Mouse (Mus musculus) cerebral cortex, adult 2 months (tissue): ENCODE results near the gene Plbd2.

Source experiments
- WGBS: fragments of 180-500 bp; shearing (Covaris S2); methylation state at CpG from one replicate; pipeline ENCODE4 v1.1.7; 2018; 5-methylcytosine and 5-hydroxymethylcytosine counted together

The Plbd2 gene

GRCm38 (mm10) chr5:120503144-120503795 lies at the start of gene Plbd2:
Plbd2 (minus strand) TSS chr5:120503625.
- WGBS, result 1% methylated on average over 53 of the region's 55 CpGs

GRCm38 (mm10) chr5:120550673-120551072 lies 47.2 kb upstream of the Plbd2 start:
- WGBS, result 56% methylated on average over 5 of the region's 5 CpGs

GRCm38 (mm10) chr5:120550137-120550536 lies 46.7 kb upstream of the Plbd2 start:
- 80% methylated on average over 5 of the region's 5 CpGs for WGBS

GRCm38 (mm10) chr5:120548236-120548850 lies 44.9 kb upstream of the Plbd2 start:
- 83% methylated on average over 11 of the region's 11 CpGs for WGBS

- WGBS, result 69% methylated on average over 5 of the region's 5 CpGs
Observed at GRCm38 (mm10) chr5:120536632-120537031, 33.2 kb upstream of the Plbd2 start.

- WGBS, result 47% methylated on average over 13 of the region's 13 CpGs
Observed at GRCm38 (mm10) chr5:120536046-120536445, 32.6 kb upstream of the Plbd2 start.

- 52% methylated on average over 2 of the region's 2 CpGs for WGBS
Observed at GRCm38 (mm10) chr5:120534686-120535075, 31.3 kb upstream of the Plbd2 start.

- WGBS, result 72% methylated on average over 15 of the region's 15 CpGs
Observed at GRCm38 (mm10) chr5:120534071-120534685, 30.8 kb upstream of the Plbd2 start.

GRCm38 (mm10) chr5:120531631-120532030 lies 28.2 kb upstream of the Plbd2 start:
- 85% methylated on average over 8 of the region's 8 CpGs for WGBS

GRCm38 (mm10) chr5:120527296-120527964 lies 24.0 kb upstream of the Plbd2 start:
- 90% methylated on average over 13 of the region's 20 CpGs for WGBS

GRCm38 (mm10) chr5:120526311-120526710 lies 22.9 kb upstream of the Plbd2 start:
- 85% methylated on average over 11 of the region's 11 CpGs for WGBS

- WGBS, result 53% methylated on average over 5 of the region's 5 CpGs
Observed at GRCm38 (mm10) chr5:120525737-120526136, 22.3 kb upstream of the Plbd2 start.

- WGBS, result 91% methylated on average over 2 of the region's 2 CpGs
Observed at GRCm38 (mm10) chr5:120524736-120525135, 21.3 kb upstream of the Plbd2 start.

GRCm38 (mm10) chr5:120522649-120523048 lies 19.2 kb upstream of the Plbd2 start:
- WGBS, result 81% methylated on average over 3 of the region's 3 CpGs

- WGBS, result 61% methylated on average over 9 of the region's 9 CpGs
Observed at GRCm38 (mm10) chr5:120517552-120517951, 14.1 kb upstream of the Plbd2 start.

- WGBS, result 70% methylated on average over 15 of the region's 15 CpGs
Observed at GRCm38 (mm10) chr5:120516221-120516984, 13.0 kb upstream of the Plbd2 start.

GRCm38 (mm10) chr5:120515451-120515850 lies 12.0 kb upstream of the Plbd2 start:
- WGBS, result 89% methylated on average over 7 of the region's 7 CpGs

- WGBS, result 22% methylated on average over 4 of the region's 4 CpGs
Observed at GRCm38 (mm10) chr5:120514754-120515153, 11.3 kb upstream of the Plbd2 start.

- 89% methylated on average over 9 of the region's 9 CpGs for WGBS
Observed at GRCm38 (mm10) chr5:120514031-120514677, 10.7 kb upstream of the Plbd2 start.

GRCm38 (mm10) chr5:120512911-120513555 lies 9.6 kb upstream of the Plbd2 start:
- WGBS, result 85% methylated on average over 15 of the region's 15 CpGs
